Mouse (Mus musculus) liver, embryonic 13.5 days (tissue): ENCODE measurements around the gene Amz2. TPM values are rescaled to one million over a fixed set of nuclear protein-coding genes. Genes with fewer than 3 reads are reported as not detected.

ENCODE experiments used
- ATAC-seq: fragments of 200-750 bp; cut with Nextera tagmentation; 2 replicates; pipeline ENCODE4 v1.8.0; 2017; ENCODE audit warnings: low read depth, mild to moderate bottlenecking, moderate number of reproducible peaks, moderate library complexity
- DNase-seq: peaks from one replicate; pipeline ENCODE4 v3.0.0; 2022
- H3K27ac ChIP-seq: fragments of 300-500 bp; sonication (generic); 2 replicates; pipeline ENCODE4 v1.5.1; 2015; ENCODE audit warnings: moderate library complexity, mild to moderate bottlenecking, inconsistent platforms
- H3K27me3 ChIP-seq: fragments of 300-500 bp; sonication (generic); 2 replicates; pipeline ENCODE4 v1.6.1; 2015; ENCODE audit warnings: mild to moderate bottlenecking, inconsistent platforms
- H3K36me3 ChIP-seq: fragments of 300-500 bp; sonication (generic); 2 replicates; pipeline ENCODE4 v1.6.1; 2015; ENCODE audit warnings: mild to moderate bottlenecking, inconsistent platforms
- H3K4me1 ChIP-seq: fragments of 300-500 bp; sonication (generic); replicated peaks from 2 replicates; pipeline ENCODE4 v1.6.1; 2015; ENCODE audit warnings: inconsistent platforms
- H3K4me2 ChIP-seq: fragments of 300-500 bp; sonication (generic); 2 replicates; pipeline ENCODE4 v1.6.1; 2015; ENCODE audit warnings: inconsistent platforms, mild to moderate bottlenecking, moderate library complexity
- H3K4me3 ChIP-seq: fragments of 300-500 bp; sonication (generic); replicated peaks from 2 replicates; pipeline ENCODE4 v1.5.1; 2015; ENCODE audit warnings: mild to moderate bottlenecking, inconsistent platforms
- H3K9ac ChIP-seq: fragments of 300-500 bp; sonication (generic); 2 replicates; pipeline ENCODE4 v1.6.1; 2015; ENCODE audit warnings: mild to moderate bottlenecking, inconsistent platforms
- H3K9me3 ChIP-seq: fragments of 300-500 bp; sonication (generic); replicated peaks from 2 replicates; pipeline ENCODE4 v1.6.1; 2016; ENCODE audit warnings: inconsistent platforms
- WGBS: fragments of 180-500 bp; shearing (Covaris S2); methylation state at CpG from one replicate; pipeline ENCODE4 v1.1.7; 2015; ENCODE audit not compliant: insufficient replicate concordance; 5-methylcytosine and 5-hydroxymethylcytosine counted together
- microRNA-seq: library from miRNA; unstranded; fragments of <30 nt; microRNA quantifications from one replicate; pipeline ENCODE4, GENCODE M21; 2016
- polyA plus RNA-seq: library from polyadenylated mRNA; unstranded; fragments of >200 nt; fragmentation: Nextera tagmentation; extraction: Ambion mirVana; gene quantifications from 2 replicates; pipeline ENCODE4 v1.2.1, GENCODE M21; 2015

Amz2 gene
- polyA plus RNA-seq, 1 experiment from 2014 or later: 14.6 TPM

DNA sequence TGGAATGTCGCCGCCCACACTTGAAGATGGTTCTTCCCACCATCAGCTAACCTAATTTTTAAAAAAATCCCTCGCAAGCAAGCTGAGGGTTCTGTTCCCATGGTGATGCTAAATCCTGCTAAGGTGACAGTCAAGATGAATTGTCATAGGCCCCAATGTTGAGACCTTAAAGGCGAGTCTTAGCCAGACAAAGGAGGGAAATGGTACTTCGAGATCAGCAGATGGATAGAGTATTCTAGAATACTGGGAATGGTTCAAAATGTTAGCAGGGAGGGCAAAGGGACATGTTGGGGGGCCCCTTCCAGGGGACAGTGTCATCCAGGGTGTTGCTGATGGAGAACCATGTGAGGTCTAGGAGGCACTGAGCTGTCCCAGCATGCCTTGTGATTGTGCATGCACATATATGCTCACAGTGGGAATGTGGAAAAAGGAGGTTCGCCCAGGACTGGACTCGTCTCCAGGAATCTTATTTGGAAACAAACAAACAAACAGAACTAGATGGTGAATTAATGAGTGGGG, 70.8 kb downstream of the Amz2 start:
- DNase-seq: no peak
- Histone ChIP-seq H3K4me3 (no peak overlapping the region), H3K27ac (peak overlapping the region; percentile 2; the same call in 1 of the 2 replicates), H3K4me1 (peaks cover 74% of the 10 kb centered on the region), H3K9me3 (no peaks in the 10 kb centered on the region), H3K4me2 (no peak overlapping the region; the same call in 1 of the 2 replicates), H3K36me3 (no peaks in the 10 kb centered on the region), H3K27me3 (no peaks in the 10 kb centered on the region), H3K9ac (no peak overlapping the region)
- no peak for ATAC-seq
- 68% methylated on average over 7 of the region's 7 CpGs for WGBS

DNA sequence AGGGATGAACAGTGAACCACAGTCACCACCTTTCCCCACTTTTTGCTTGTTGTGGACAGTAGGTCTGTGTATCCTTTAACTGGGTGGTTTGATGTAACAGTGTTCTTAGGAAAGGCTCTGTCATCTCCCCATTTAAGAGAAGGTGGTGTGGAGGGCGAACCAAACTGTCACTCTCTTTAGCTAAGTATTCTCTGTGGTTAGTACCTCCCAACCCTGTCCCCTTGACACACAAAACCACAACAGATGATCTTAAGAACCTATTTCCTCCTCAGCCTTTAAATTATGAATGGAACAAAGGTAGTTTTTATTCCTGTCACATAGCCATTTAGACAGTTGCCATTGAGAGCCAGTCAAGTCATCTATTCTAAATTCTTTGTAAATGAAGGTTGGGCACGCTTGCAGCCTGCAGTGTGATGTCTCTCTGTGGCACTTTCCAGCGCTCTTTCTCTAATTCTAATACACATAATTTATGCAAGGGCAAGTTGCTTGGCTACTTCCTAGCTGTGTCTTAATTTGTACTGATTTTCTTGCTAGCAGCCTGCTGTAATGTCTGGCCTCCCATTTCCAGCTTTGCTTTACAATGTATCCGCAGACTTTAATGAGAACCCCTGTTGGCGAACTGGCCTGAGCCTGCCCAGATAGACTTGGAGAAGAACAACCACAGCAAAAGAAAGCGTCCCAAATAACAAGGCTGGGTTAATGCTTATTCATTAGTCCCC, 71.4 kb downstream of the Amz2 start:
- Histone ChIP-seq H3K4me2 (no peak overlapping the region), H3K4me1 (peaks cover 74% of the 10 kb centered on the region), H3K36me3 (no peaks in the 10 kb centered on the region), H3K9ac (no peak overlapping the region), H3K27me3 (no peaks in the 10 kb centered on the region), H3K9me3 (no peaks in the 10 kb centered on the region), H3K4me3 (no peak overlapping the region), H3K27ac (peak overlapping the region; percentile 29)
- DNase-seq (no peak), ATAC-seq (no peak)
- WGBS: 63% methylated on average over 6 of the region's 6 CpGs

DNA sequence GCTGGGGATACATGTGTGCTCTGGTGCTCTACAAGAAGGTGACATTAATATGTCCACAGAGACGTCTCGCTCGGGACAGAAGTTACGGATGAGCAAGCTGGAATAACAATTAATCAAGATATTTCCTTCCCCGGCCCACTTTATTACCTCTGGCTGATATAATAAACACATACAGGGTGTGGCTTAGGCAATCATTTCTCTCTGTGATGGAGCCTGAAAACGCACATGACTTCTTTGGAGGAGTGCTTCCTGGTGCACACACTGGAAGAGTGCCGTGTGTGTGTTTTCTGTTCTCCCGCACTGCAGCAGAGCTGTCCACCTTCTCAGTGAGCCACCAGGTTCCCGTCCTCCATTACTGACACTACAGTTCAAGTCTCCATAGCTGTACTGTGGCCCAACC, 72.2 kb downstream of the Amz2 start:
- Histone ChIP-seq H3K27me3 (no peaks in the 10 kb centered on the region), H3K9ac (no peak overlapping the region), H3K4me3 (no peak overlapping the region), H3K36me3 (no peaks in the 10 kb centered on the region), H3K9me3 (no peaks in the 10 kb centered on the region), H3K4me2 (no peak overlapping the region), H3K4me1 (peaks cover 74% of the 10 kb centered on the region), H3K27ac (peak overlapping the region; percentile 29)
- WGBS: 57% methylated on average over 9 of the region's 9 CpGs
- no peak for ATAC-seq
- no peak for DNase-seq

DNA sequence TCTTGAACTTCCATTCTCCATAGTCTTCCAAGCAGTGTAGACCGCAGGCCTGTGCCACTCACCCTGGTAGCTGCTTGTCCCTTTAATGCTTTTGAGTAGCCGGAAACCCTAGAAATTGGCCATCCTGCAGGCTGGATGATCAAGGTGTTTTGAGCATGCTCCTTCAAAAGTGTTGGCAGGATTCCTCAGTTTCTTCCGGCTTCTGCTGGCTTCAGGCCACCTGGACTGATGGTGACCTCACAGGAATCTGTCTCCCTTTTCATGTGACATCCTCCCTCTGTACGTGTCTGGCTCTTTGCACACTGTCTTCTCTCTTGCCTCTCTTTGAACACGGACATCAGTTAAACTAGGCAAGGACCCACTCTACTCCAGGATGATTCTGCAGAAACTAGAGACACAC, 74.5 kb downstream of the Amz2 start:
- WGBS: 80% methylated on average over 5 of the region's 5 CpGs

More for the DNA sequence above, 74.5 kb downstream of the Amz2 start:
- H3K4me3 ChIP-seq: no peak overlapping the region
- H3K27me3 ChIP-seq: no peaks in the 10 kb centered on the region
- ATAC-seq: no peak
- peaks cover 54% of the 10 kb centered on the region for H3K4me1 ChIP-seq
- no peaks in the 10 kb centered on the region for H3K9me3 ChIP-seq
- H3K9ac ChIP-seq: no peak overlapping the region
- no peak for DNase-seq
- H3K4me2 ChIP-seq: no peak overlapping the region
- H3K27ac ChIP-seq: no peak overlapping the region
- no peaks in the 10 kb centered on the region for H3K36me3 ChIP-seq

Small RNA genes lying within 50 kb of the gene (microRNA-seq; reads per million reads assigned to microRNA genes)
- gene Gm25540: not detected

Other genes starting within 250 kb of the Amz2 start
- 0.07 and 0.09 TPM in 2 replicates for gene Rgs9, start 127.8 kb upstream of the Amz2 start, polyA plus RNA-seq
- 14.3 and 15.9 TPM in 2 replicates for gene Gna13, start 63.1 kb upstream of the Amz2 start, polyA plus RNA-seq
- not detected in 2 replicates for gene 9930022D16Rik, start 12.0 kb upstream of the Amz2 start, polyA plus RNA-seq
- 2.8 and 3.2 TPM in 2 replicates for gene Arsg, start 47.4 kb downstream of the Amz2 start, polyA plus RNA-seq
- 47.0 and 51.9 TPM in 2 replicates for gene Slc16a6, start 47.7 kb downstream of the Amz2 start, polyA plus RNA-seq
- gene Wipi1, start 186.0 kb downstream of the Amz2 start, polyA plus RNA-seq: 28.3 and 29.1 TPM in 2 replicates
- gene Prkar1a, start 223.5 kb downstream of the Amz2 start, polyA plus RNA-seq: 126 and 148 TPM in 2 replicates